Mouse (Mus musculus) E14TG2a.4 (cell line): ENCODE measurements around the gene Armh2.

Experiments used
- CTCF ChIP-seq: conservative IDR thresholded peaks from 2 replicates; pipeline ENCODE4 v1.5.1; 2014; ENCODE audit warnings: low read length
- NANOG ChIP-seq: IDR thresholded peaks from 2 replicates; pipeline ENCODE4 v1.6.1; 2014; ENCODE audit warnings: borderline replicate concordance, low read length, mixed read lengths
- POU5F1 ChIP-seq: IDR thresholded peaks from 2 replicates; pipeline ENCODE4 v1.6.1; 2014; ENCODE audit warnings: low read length, borderline replicate concordance

DNA sequence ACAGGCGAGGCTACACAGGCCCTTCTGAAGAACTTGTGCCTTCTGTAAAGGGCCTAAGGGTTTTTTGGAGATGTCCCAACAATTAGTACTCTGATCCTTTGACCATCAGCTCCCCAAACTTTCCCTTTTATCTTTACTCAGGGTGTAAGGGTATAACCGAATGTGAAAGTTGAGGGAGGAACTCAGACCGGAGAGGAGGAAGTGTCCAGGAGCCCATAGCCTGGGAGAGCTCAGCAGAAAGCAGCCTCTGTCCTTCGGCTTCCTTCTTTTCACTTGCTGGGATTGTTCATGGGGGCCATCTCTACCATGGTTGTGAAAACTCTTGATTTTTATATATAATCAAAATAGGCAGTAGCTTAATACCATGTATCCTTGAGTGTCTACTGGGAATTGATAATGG is 42.3 kb upstream of the Armh2 start:
- no peak for TF ChIP-seq CTCF
- TF ChIP-seq POU5F1, result no peak
- no peak for TF ChIP-seq NANOG
